Mouse (Mus musculus) heart, embryonic 11.5 days (tissue): ENCODE results near the gene Fam47e. TPM values are rescaled to one million over a fixed set of nuclear protein-coding genes. Genes with fewer than 3 reads are reported as not detected.

Source experiments
- ATAC-seq: fragments of 200-750 bp; cut with Nextera tagmentation; replicated peaks from 2 replicates; pipeline ENCODE4 v1.8.0; 2017; ENCODE audit warnings: moderate library complexity; ENCODE audit not compliant: insufficient number of reproducible peaks, low FRiP score, low TSS enrichment
- H3K27ac ChIP-seq: fragments of 300-500 bp; sonication (generic); 2 replicates; pipeline ENCODE4 v1.5.1; 2014; ENCODE audit warnings: mild to moderate bottlenecking, low read depth, low read length
- H3K27me3 ChIP-seq: fragments of 300-500 bp; sonication (generic); 2 replicates; pipeline ENCODE4 v1.6.1; 2014; ENCODE audit warnings: mild to moderate bottlenecking, low read length, mixed read lengths; ENCODE audit not compliant: control insufficient read depth, insufficient read depth
- H3K36me3 ChIP-seq: fragments of 300-500 bp; sonication (generic); 2 replicates; pipeline ENCODE4 v1.6.1; 2014; ENCODE audit warnings: mild to moderate bottlenecking, low read length, moderate library complexity, mixed read lengths; ENCODE audit not compliant: control insufficient read depth, insufficient read depth
- H3K4me1 ChIP-seq: fragments of 300-500 bp; sonication (generic); 2 replicates; pipeline ENCODE4 v1.6.1; 2014; ENCODE audit warnings: low read length; ENCODE audit not compliant: control insufficient read depth, insufficient read depth
- H3K4me2 ChIP-seq: fragments of 300-500 bp; sonication (generic); 2 replicates; pipeline ENCODE4 v1.6.1; 2014; ENCODE audit warnings: mild to moderate bottlenecking, moderate library complexity
- H3K4me3 ChIP-seq: fragments of 300-500 bp; sonication (generic); 2 replicates; pipeline ENCODE4 v1.5.1; 2014; ENCODE audit warnings: low read depth, low read length
- H3K9ac ChIP-seq: fragments of 300-500 bp; sonication (generic); 2 replicates; pipeline ENCODE4 v1.6.1; 2014; ENCODE audit warnings: mild to moderate bottlenecking, low read depth, low read length, moderate library complexity
- H3K9me3 ChIP-seq: fragments of 300-500 bp; sonication (generic); replicated peaks from 2 replicates; pipeline ENCODE4 v1.6.1; 2016; ENCODE audit warnings: low read length; ENCODE audit not compliant: control insufficient read depth
- WGBS: fragments of 180-500 bp; shearing (Covaris S2); extraction: QIAGEN DNeasy Blood & Tissue Kit; methylation state at CpG from one replicate; pipeline ENCODE4 v1.1.7; 2014; ENCODE audit not compliant: insufficient replicate concordance; 5-methylcytosine and 5-hydroxymethylcytosine counted together
- polyA plus RNA-seq: library from polyadenylated mRNA; unstranded; fragments of >200 nt; fragmentation: Nextera tagmentation; extraction: Ambion mirVana; gene quantifications from 2 replicates; pipeline ENCODE4 v1.2.1, GENCODE M21; 2014

Fam47e gene
- polyA plus RNA-seq, 1 experiment from 2014 or later, result not detected

- Histone ChIP-seq H3K27me3 (no peaks in the 10 kb centered on the region), H3K36me3 (no peaks in the 10 kb centered on the region), H3K27ac (no peak overlapping the region), H3K4me3 (no peak overlapping the region), H3K9me3 (no peaks in the 10 kb centered on the region), H3K9ac (no peak overlapping the region), H3K4me2 (no peak overlapping the region), H3K4me1 (no peaks in the 10 kb centered on the region)
- 71% methylated on average over 4 of the region's 4 CpGs for WGBS
- no peak for ATAC-seq
Observed at GRCm38 (mm10) chr5:92539698-92540097, 15.2 kb upstream of the Fam47e start.

GRCm38 (mm10) chr5:92552611-92553010 is 2.3 kb upstream of the Fam47e start:
- H3K4me3 ChIP-seq, result no peak overlapping the region
- no peak overlapping the region for H3K4me2 ChIP-seq
- no peaks in the 10 kb centered on the region for H3K4me1 ChIP-seq
- WGBS, result 81% methylated on average over 2 of the region's 2 CpGs
- no peaks in the 10 kb centered on the region; the same call in 1 of the 2 replicates for H3K9me3 ChIP-seq
- H3K36me3 ChIP-seq, result no peaks in the 10 kb centered on the region
- no peak overlapping the region for H3K9ac ChIP-seq
- H3K27me3 ChIP-seq, result no peaks in the 10 kb centered on the region
- H3K27ac ChIP-seq, result no peak overlapping the region
- no peak for ATAC-seq

- Histone ChIP-seq H3K27me3 (no peaks in the 10 kb centered on the region), H3K4me1 (no peaks in the 10 kb centered on the region), H3K4me2 (no peak overlapping the region), H3K9me3 (no peaks in the 10 kb centered on the region; the same call in 1 of the 2 replicates), H3K4me3 (no peak overlapping the region), H3K36me3 (no peaks in the 10 kb centered on the region), H3K9ac (no peak overlapping the region), H3K27ac (no peak overlapping the region)
- 73% methylated on average over 3 of the region's 3 CpGs for WGBS
- no peak for ATAC-seq
Observed at GRCm38 (mm10) chr5:92553939-92554338, 930 bp upstream of the Fam47e start.

- Histone ChIP-seq H3K27ac (no peak overlapping the region), H3K36me3 (no peaks in the 10 kb centered on the region), H3K9me3 (no peaks in the 10 kb centered on the region; the same call in 1 of the 2 replicates), H3K27me3 (no peaks in the 10 kb centered on the region), H3K4me3 (no peak overlapping the region), H3K9ac (no peak overlapping the region), H3K4me2 (no peak overlapping the region), H3K4me1 (no peaks in the 10 kb centered on the region)
- ATAC-seq, result no peak
- WGBS, result 77% methylated on average over 4 of the region's 4 CpGs
Observed at GRCm38 (mm10) chr5:92554443-92554842, 426 bp upstream of the Fam47e start.

- H3K36me3 ChIP-seq, result no peaks in the 10 kb centered on the region
- H3K4me2 ChIP-seq, result no peak overlapping the region
- no peaks in the 10 kb centered on the region; the same call in 1 of the 2 replicates for H3K9me3 ChIP-seq
- H3K9ac ChIP-seq, result no peak overlapping the region
- H3K4me1 ChIP-seq, result no peaks in the 10 kb centered on the region
- WGBS, result 88% methylated on average over 1 of the region's 1 CpGs
- no peaks in the 10 kb centered on the region for H3K27me3 ChIP-seq
- ATAC-seq, result no peak
- H3K4me3 ChIP-seq, result no peak overlapping the region
- no peak overlapping the region for H3K27ac ChIP-seq
Observed at GRCm38 (mm10) chr5:92555905-92556304, 1.0 kb downstream of the Fam47e start.

GRCm38 (mm10) chr5:92557508-92557907 is 2.6 kb downstream of the Fam47e start:
- Histone ChIP-seq H3K27ac (no peak overlapping the region), H3K4me1 (no peaks in the 10 kb centered on the region), H3K9me3 (no peaks in the 10 kb centered on the region; the same call in 1 of the 2 replicates), H3K9ac (no peak overlapping the region), H3K4me2 (no peak overlapping the region), H3K4me3 (no peak overlapping the region), H3K27me3 (no peaks in the 10 kb centered on the region), H3K36me3 (no peaks in the 10 kb centered on the region)
- 80% methylated on average over 1 of the region's 1 CpGs for WGBS
- no peak for ATAC-seq

- Histone ChIP-seq H3K4me2 (no peak overlapping the region), H3K27me3 (no peaks in the 10 kb centered on the region), H3K4me3 (no peak overlapping the region), H3K9me3 (no peaks in the 10 kb centered on the region), H3K4me1 (no peaks in the 10 kb centered on the region), H3K9ac (no peak overlapping the region), H3K27ac (no peak overlapping the region), H3K36me3 (no peaks in the 10 kb centered on the region)
- 71% methylated on average over 2 of the region's 2 CpGs for WGBS
- ATAC-seq, result no peak
Observed at GRCm38 (mm10) chr5:92560201-92560600, 5.3 kb downstream of the Fam47e start.

- no peak for ATAC-seq
- Histone ChIP-seq H3K9ac (no peak overlapping the region), H3K4me1 (no peaks in the 10 kb centered on the region), H3K9me3 (no peaks in the 10 kb centered on the region), H3K4me3 (no peak overlapping the region), H3K36me3 (no peaks in the 10 kb centered on the region), H3K4me2 (no peak overlapping the region), H3K27me3 (no peaks in the 10 kb centered on the region), H3K27ac (no peak overlapping the region)
- WGBS, result 76% methylated on average over 13 of the region's 13 CpGs
Observed at GRCm38 (mm10) chr5:92562002-92562401, 7.1 kb downstream of the Fam47e start.

GRCm38 (mm10) chr5:92571232-92571631 is 16.4 kb downstream of the Fam47e start:
- Histone ChIP-seq H3K4me2 (no peak overlapping the region), H3K4me1 (no peaks in the 10 kb centered on the region), H3K9me3 (no peaks in the 10 kb centered on the region), H3K27ac (no peak overlapping the region), H3K4me3 (no peak overlapping the region), H3K36me3 (no peaks in the 10 kb centered on the region), H3K9ac (no peak overlapping the region), H3K27me3 (no peaks in the 10 kb centered on the region)
- no peak for ATAC-seq
- 84% methylated on average over 4 of the region's 4 CpGs for WGBS
